Mouse (Mus musculus): ENCODE measurements around the gene Plekha4. TPM values are rescaled to one million over a fixed set of nuclear protein-coding genes. Genes with fewer than 3 reads are reported as not detected.

The Plekha4 gene
- polyA plus RNA-seq, 1 experiment from 2014 or later, result 1.4 TPM

DNA sequence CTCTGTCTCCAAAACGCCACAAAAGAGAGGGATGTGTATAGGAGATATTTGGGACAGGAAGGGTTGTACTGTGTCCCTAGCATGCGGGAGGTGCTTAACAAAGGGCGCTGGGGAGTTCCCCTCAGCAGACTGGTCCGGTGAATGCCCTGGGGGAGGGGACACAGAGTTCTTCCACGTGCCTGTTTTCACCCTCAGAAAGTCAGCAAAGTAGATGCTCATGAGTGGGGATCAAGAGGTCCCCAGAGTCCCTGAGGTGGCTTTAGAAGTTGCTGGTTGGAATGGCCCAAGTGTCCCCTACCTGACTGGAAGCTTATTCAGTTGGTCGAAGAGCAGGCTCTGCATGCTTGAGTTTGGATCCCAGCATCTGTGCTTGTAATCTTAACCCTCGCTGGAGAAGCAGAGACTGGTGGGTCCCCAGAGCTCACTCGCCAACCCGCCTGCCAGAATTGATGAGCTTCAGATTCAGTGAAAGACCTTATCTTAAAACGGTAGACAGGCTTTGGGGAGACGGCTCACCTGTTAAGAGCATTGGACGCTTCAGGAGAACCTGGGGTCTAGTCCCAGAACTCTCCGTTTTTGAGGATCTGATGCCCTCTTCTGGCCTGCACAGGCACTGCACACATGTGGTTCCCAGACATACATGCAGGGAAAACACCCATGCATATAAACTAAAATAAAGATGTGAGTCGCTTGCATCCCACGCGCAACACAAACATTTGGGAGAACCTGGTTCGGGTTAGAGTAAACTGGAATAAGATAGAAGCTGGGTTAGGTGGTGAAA, 34.9 kb downstream of the Plekha4 start:
- Histone ChIP-seq H3K9me3 (no peaks in the 10 kb centered on the region), H3K27ac (no peak overlapping the region), H3K4me2 (peak overlapping the region; percentile 32), H3K9ac (replicated peaks) (0 out of 2 replicates have a peak overlapping the region, but pooled peaks have one; percentile 2), H3K4me1 (replicated peaks) (peaks cover 9% of the 10 kb centered on the region), H3K36me3 (no peaks in the 10 kb centered on the region), H3K27me3 (no peaks in the 10 kb centered on the region), H3K4me3 (replicated peaks) (no peak overlapping the region)
- ATAC-seq (ENCODE audit: insufficient number of reproducible peaks, insufficient read depth, low FRiP score, low TSS enrichment, low read depth), result no peak
- WGBS, result 29% methylated on average over 17 of the region's 17 CpGs

DNA sequence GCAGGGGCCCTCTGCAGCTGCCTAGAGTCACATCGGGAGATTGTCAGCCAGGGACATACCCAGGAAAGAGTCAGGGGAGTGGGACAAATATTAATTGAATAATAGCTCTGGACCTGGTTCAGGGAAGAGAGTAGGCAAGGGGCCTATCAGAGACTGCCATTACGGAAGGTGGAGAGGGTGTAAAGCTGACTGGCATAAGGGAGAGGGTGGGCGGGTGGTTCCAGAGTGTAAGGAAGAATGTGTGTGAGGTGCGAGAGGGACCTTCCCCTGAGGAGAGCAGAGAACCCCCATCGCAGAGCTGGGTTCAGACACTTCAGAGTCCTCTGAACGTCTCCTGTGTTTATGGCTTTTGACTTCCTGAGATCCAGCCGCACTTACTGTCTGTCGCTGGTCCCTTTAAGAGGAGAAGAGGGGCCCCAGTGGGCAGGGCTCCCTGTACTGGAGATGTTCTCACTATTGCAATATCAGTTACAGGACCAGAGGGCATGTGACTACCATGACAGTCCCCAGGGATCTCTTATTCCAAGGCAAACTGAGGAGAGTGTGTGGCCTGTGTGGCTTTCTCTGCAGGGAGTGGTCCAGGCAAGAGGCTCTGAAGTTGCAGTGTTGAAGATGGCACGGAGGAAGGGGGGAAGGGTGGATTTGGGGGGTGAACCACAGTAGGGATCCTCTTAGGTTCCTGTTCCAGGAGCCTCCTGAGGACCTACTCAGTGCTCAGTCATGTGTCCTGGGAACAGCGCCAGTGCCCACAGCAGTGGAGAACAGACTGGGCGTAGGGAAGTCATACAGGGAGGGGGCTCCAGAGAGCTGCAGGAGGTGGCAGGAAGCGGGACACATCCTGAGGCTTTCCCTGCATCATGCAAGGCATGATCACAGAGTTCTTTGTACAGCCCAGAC, 35.7 kb downstream of the Plekha4 start:
- Histone ChIP-seq H3K36me3 (no peaks in the 10 kb centered on the region), H3K9me3 (no peaks in the 10 kb centered on the region), H3K4me1 (replicated peaks) (peaks cover 9% of the 10 kb centered on the region), H3K4me3 (replicated peaks) (no peak overlapping the region), H3K27ac (no peak overlapping the region), H3K9ac (replicated peaks) (0 out of 2 replicates have a peak overlapping the region, but pooled peaks have one; percentile 2), H3K27me3 (no peaks in the 10 kb centered on the region), H3K4me2 (peak overlapping the region; percentile 32; the same call in 1 of the 2 replicates)
- no peak for ATAC-seq (ENCODE audit: insufficient number of reproducible peaks, insufficient read depth, low FRiP score, low TSS enrichment, low read depth)
- WGBS, result 45% methylated on average over 12 of the region's 12 CpGs

DNA sequence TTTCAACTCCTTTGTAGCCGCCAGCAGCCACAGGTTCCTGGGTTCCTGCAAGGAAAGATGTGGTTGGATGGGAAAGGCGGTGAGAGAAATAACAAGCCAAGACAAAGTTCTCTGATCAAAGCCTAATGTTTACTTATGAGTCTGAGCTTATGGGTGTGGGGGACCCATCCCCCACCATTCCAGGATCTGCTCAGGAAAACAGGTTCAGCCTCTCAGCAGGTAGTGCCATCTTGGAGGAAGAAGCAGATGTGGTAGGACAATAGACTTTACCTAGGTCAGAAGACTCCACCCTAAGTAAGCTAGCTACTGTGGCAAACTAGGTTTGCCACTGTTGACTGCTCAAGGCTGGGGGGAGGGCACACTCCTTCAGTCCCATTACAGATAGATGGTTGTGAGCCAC, 38.7 kb downstream of the Plekha4 start:
- WGBS, result 74% methylated on average over 2 of the region's 2 CpGs
- no peak for ATAC-seq (ENCODE audit: insufficient number of reproducible peaks, insufficient read depth, low FRiP score, low TSS enrichment, low read depth)

DNA sequence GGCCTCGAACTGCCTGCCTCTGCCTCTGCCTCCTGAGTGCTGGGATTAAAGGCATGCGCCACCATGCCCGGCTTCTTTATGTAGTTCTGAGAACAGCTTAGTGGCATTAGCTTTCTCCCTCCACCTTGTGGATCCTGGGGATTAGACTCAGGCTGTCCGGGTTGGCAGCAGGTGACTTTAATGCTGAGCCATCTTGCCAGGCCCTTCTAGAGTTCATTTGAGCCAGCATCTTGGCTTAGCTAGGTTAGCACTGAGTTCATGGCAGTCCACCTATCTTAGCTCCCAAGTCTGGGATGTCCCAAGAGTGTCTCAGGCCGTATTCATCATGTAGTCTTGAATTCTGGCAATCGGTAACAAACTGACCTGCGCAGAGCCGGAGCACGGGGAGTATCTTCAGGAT, 39.3 kb downstream of the Plekha4 start:
- Histone ChIP-seq H3K27me3 (no peaks in the 10 kb centered on the region), H3K4me1 (replicated peaks) (peaks cover 18% of the 10 kb centered on the region), H3K9me3 (no peaks in the 10 kb centered on the region), H3K36me3 (no peaks in the 10 kb centered on the region), H3K4me3 (replicated peaks) (no peak overlapping the region), H3K4me2 (no peak overlapping the region), H3K27ac (no peak overlapping the region), H3K9ac (replicated peaks) (no peak overlapping the region)
- no peak for ATAC-seq (ENCODE audit: insufficient number of reproducible peaks, insufficient read depth, low FRiP score, low TSS enrichment, low read depth)
- WGBS, result 90% methylated on average over 9 of the region's 9 CpGs

More for the DNA sequence above, 38.7 kb downstream of the Plekha4 start:
- no peaks in the 10 kb centered on the region for H3K36me3 ChIP-seq
- H3K9ac ChIP-seq (replicated peaks), result no peak overlapping the region
- H3K4me2 ChIP-seq, result no peak overlapping the region
- no peaks in the 10 kb centered on the region for H3K27me3 ChIP-seq
- peaks cover 18% of the 10 kb centered on the region for H3K4me1 ChIP-seq (replicated peaks)
- no peak overlapping the region for H3K4me3 ChIP-seq (replicated peaks)
- no peaks in the 10 kb centered on the region for H3K9me3 ChIP-seq
- no peak overlapping the region for H3K27ac ChIP-seq

DNA sequence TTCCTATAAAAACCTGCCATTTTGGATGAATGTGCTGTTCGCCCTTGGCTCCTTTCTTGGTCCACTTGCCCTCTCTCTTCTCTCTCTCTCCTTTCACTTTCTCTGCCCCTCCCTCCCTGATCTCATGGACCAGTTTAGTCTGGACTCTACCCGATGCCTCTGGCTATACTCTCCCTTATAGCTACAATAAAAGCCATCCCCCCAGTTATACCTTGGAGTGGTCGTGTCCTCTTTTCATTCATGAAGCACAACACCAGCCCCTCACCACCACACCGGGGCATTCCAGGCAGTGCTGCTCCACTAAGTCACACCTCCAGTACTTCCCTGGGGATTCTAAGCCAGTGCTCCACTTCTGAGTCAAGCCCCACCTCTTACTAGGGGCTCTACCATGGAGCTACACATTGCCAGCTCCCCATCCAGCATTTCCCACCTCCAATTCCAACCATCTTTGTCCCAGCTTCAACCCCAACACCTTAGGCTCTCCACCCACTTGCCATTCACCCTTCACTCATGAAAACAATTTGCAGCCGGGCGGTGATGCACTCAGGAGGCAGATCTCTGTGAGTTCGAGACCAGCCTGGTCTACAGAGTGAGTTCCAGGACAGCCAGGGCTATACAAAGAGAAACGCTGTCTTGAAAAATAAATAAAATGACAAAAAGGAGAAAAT, 41.1 kb downstream of the Plekha4 start:
- H3K27ac ChIP-seq, result peak overlapping the region; percentile 88
- H3K27me3 ChIP-seq, result no peaks in the 10 kb centered on the region
- no peak overlapping the region; the same call in 1 of the 2 replicates for H3K9ac ChIP-seq (replicated peaks)
- H3K4me1 ChIP-seq (replicated peaks), result peaks cover 25% of the 10 kb centered on the region
- no peak for ATAC-seq (ENCODE audit: insufficient number of reproducible peaks, insufficient read depth, low FRiP score, low TSS enrichment, low read depth)
- peak overlapping the region; percentile 63 for H3K4me2 ChIP-seq
- WGBS, result 66% methylated on average over 8 of the region's 8 CpGs
- peak overlapping the region; percentile 42; the same call in 1 of the 2 replicates for H3K4me3 ChIP-seq (replicated peaks)
- H3K36me3 ChIP-seq, result no peaks in the 10 kb centered on the region
- no peaks in the 10 kb centered on the region for H3K9me3 ChIP-seq

DNA sequence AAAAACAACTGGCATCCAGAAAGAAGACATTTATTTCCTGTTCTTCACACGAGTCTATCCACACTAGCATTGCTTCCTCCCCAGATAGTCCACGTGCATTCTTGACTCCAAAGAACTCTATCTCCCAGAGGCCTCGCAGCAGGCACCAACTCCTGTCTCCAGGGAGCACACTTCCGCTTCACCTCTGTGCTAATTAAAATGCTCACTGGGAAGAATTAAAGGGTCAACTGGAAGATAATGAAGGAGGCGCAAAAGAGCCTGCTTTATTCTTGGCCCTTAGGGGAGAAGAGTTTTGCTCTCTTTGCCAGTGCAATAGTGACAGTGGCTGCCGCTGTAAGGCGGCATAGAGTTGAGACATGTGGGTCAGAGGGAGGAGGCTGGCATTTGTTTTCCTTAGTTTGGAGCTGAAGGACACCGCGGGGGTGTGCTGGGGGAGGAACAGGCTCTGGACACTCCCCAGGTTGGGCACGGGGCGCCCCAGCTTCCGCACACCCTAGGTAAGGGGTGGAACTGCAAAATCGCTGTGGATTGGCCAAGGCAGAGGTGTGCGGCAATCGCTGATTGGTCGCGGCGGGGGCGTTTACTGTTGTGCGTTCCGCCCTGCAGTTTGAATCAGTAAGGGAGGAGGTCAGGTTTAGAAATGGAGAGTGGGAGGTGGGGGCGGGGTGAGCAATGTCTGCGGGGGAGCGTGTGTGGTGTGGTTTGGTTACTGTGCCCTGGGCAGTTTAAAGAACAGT, 41.8 kb downstream of the Plekha4 start:
- ATAC-seq (ENCODE audit: insufficient number of reproducible peaks, insufficient read depth, low FRiP score, low TSS enrichment, low read depth), result peak; percentile 97
- H3K9ac ChIP-seq (replicated peaks), result peak overlapping the region; percentile 35
- peak overlapping the region; percentile 63 for H3K4me2 ChIP-seq
- H3K4me3 ChIP-seq (replicated peaks), result peak overlapping the region; percentile 42
- 2% methylated on average over 24 of the region's 24 CpGs for WGBS
- H3K9me3 ChIP-seq, result no peaks in the 10 kb centered on the region
- no peaks in the 10 kb centered on the region for H3K36me3 ChIP-seq
- H3K27me3 ChIP-seq, result no peaks in the 10 kb centered on the region
- peaks cover 25% of the 10 kb centered on the region for H3K4me1 ChIP-seq (replicated peaks)
- H3K27ac ChIP-seq, result peak overlapping the region; percentile 88

DNA sequence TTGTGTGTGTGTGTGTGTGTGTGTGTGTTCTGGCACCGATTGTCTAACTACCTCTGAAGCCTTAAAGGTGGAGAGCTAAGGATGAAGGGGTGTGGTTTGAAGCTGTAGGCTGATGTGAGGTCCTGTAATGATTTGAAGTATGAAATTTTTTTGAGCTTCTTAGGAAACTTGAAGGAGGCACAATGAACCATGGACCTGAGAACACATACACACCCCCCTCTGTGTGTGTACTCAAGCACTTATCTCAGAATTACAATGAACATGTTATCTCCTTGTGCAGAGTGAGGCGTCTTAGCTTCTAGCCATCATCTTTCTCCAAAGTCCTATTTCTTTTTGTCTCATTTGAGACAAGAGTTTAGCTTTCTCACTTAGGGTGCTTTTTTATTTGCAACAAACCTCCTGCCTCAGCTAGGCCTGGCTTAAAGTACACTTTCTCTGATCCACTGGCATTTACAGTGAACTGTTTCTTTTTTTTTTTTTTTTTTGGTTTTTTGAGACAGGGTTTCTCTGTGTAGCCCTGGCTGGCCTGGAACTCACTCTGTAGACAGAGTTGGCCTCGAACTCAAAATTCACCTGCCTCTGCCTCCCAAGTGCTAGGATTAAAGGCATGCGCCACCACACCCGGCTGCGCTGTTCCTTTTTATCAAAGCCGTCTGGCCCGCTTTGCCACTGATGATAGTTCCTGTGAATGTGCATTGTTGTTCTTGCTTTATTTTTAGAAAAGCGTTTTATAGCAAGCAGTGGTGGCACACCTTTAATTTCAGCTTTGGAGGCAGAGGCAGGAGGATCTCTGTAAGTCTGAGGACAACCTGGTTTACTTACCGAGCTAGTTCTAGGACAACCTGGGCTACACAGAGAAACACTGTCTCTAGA, 42.7 kb downstream of the Plekha4 start:
- Histone ChIP-seq H3K4me2 (peak overlapping the region; percentile 63), H3K4me3 (replicated peaks) (peak overlapping the region; percentile 42), H3K4me1 (replicated peaks) (peaks cover 25% of the 10 kb centered on the region), H3K27me3 (no peaks in the 10 kb centered on the region), H3K9me3 (no peaks in the 10 kb centered on the region), H3K27ac (peak overlapping the region; percentile 88), H3K9ac (replicated peaks) (no peak overlapping the region), H3K36me3 (no peaks in the 10 kb centered on the region)
- 82% methylated on average over 10 of the region's 10 CpGs for WGBS
- no peak; the same call in 1 of the 2 replicates for ATAC-seq (ENCODE audit: insufficient number of reproducible peaks, insufficient read depth, low FRiP score, low TSS enrichment, low read depth)

DNA sequence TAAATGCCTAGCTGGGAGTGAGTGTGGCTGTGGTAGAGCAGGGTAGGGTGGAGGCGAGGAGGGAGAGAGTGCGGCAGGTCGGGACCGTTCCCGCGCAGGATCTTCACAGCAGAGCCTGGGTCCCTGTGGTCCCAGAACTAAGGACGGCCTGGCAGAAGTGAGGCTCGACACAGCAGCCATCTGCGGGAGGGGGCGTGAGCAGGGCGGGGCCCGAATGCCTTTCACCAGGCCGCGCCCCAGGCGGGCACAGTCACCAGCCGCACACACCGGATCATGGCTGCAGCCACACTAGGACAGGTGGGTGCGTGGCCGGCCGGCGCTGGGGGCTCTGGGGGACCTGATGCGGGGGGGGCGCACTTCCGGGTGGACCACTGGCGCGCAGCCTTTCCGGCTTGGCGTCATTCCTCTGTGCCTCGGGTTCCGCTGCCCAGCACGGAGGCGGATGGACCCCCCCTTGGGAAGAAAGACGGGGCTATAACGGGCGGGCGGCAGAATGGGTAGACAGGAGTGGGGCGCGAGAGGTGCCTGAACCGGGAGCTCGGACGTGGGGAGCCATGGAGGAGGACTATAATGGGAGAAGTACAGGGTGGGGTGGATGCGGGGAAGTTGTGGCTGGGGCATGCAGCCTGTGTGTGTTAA, 44.1 kb downstream of the Plekha4 start, which contains the start of gene Bcat2:
TSS of gene Bcat2 (plus strand) at position 51 of the 639 bp plus-strand sequence.
- peak; percentile 62 for ATAC-seq (ENCODE audit: insufficient number of reproducible peaks, insufficient read depth, low FRiP score, low TSS enrichment, low read depth)
- Histone ChIP-seq H3K36me3 (no peaks in the 10 kb centered on the region; the same call in 1 of the 2 replicates), H3K27ac (peak within 1 kb of the TSS; percentile 91), H3K27me3 (no peaks in the 10 kb centered on the region), H3K4me3 (replicated peaks) (peak within 1 kb of the TSS; percentile 66), H3K4me2 (peak within 1 kb of the TSS; percentile 71), H3K4me1 (replicated peaks) (peaks cover 25% of the 10 kb centered on the region), H3K9ac (replicated peaks) (peak within 1 kb of the TSS; percentile 86), H3K9me3 (no peaks in the 10 kb centered on the region)
- WGBS, result under 1% methylated on average over 42 of the region's 42 CpGs

DNA sequence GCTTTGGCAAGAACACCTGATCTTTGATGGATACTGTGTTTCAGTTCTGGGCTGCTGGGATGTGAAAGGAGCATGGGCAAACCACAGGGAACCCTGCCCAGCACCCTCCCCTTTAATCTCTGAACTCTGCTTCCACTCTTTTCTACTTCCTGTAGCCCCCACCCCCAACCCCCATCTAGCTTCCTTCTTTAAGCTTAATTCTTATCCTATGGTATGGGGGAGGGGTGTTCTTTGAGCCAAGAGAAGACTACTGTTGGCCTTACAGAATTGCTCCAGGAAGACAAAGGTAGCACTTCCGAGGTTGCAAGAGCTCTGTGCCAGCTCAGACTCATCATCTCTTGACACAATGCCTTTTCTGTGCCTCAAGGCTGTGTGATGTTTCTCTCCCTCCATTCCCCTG, 45.8 kb downstream of the Plekha4 start:
- no peak overlapping the region for H3K27ac ChIP-seq

More for the DNA sequence above, 45.8 kb downstream of the Plekha4 start:
- H3K27me3 ChIP-seq, result no peaks in the 10 kb centered on the region
- no peaks in the 10 kb centered on the region for H3K9me3 ChIP-seq
- no peak overlapping the region for H3K4me3 ChIP-seq (replicated peaks)
- ATAC-seq (ENCODE audit: insufficient number of reproducible peaks, insufficient read depth, low FRiP score, low TSS enrichment, low read depth), result no peak
- H3K4me1 ChIP-seq (replicated peaks), result peaks cover 25% of the 10 kb centered on the region
- no peak overlapping the region for H3K9ac ChIP-seq (replicated peaks)
- 0 out of 2 replicates have a peak overlapping the region, but pooled peaks have one; percentile 71 for H3K4me2 ChIP-seq
- WGBS, result 64% methylated on average over 1 of the region's 1 CpGs
- peaks cover 16% of the 10 kb centered on the region for H3K36me3 ChIP-seq
